Mouse (Mus musculus) cerebellum, adult (tissue): Measurements from ENCODE around the gene D430041D05Rik.

Experiments
- ATAC-seq: cut with Nextera tagmentation; 2 replicates; pipeline ENCODE4 v1.9.2; 2017; ENCODE audit warnings: mild to moderate bottlenecking, moderate library complexity, mixed read lengths; ENCODE audit not compliant: insufficient number of reproducible peaks, low FRiP score, low TSS enrichment

D430041D05Rik gene

GRCm38 (mm10) chr2:104409851-104410821, 677 bp downstream of the D430041D05Rik start:
- peak; percentile 60 for ATAC-seq

- no peak for ATAC-seq
Observed at GRCm38 (mm10) chr2:104408351-104408750, 2.5 kb downstream of the D430041D05Rik start.

- ATAC-seq: no peak
Observed at GRCm38 (mm10) chr2:104407913-104408312, 2.9 kb downstream of the D430041D05Rik start.

- ATAC-seq: no peak
Observed at GRCm38 (mm10) chr2:104404036-104404435, 6.8 kb downstream of the D430041D05Rik start.

- ATAC-seq: no peak
Observed at GRCm38 (mm10) chr2:104398651-104399290, 12.0 kb downstream of the D430041D05Rik start.

GRCm38 (mm10) chr2:104395961-104396360, 14.9 kb downstream of the D430041D05Rik start:
- no peak for ATAC-seq

GRCm38 (mm10) chr2:104394769-104395168, 16.0 kb downstream of the D430041D05Rik start:
- ATAC-seq: no peak

- ATAC-seq: no peak
Observed at GRCm38 (mm10) chr2:104392700-104393312, 18.0 kb downstream of the D430041D05Rik start.

- peak; percentile 56 for ATAC-seq
Observed at GRCm38 (mm10) chr2:104389231-104389630, 21.6 kb downstream of the D430041D05Rik start.

- no peak for ATAC-seq
Observed at GRCm38 (mm10) chr2:104385941-104386340, 24.9 kb downstream of the D430041D05Rik start.

- no peak for ATAC-seq
Observed at GRCm38 (mm10) chr2:104383589-104383988, 27.2 kb downstream of the D430041D05Rik start.

- ATAC-seq: no peak
Observed at GRCm38 (mm10) chr2:104382813-104383212, 28.0 kb downstream of the D430041D05Rik start.

- peak; percentile 63; the same call in 1 of the 2 replicates for ATAC-seq
Observed at GRCm38 (mm10) chr2:104379304-104379703, 31.5 kb downstream of the D430041D05Rik start.

- ATAC-seq: 0 out of 2 replicates have a peak, but pooled peaks have one; percentile 17
Observed at GRCm38 (mm10) chr2:104378791-104379190, 32.0 kb downstream of the D430041D05Rik start.

- no peak for ATAC-seq
Observed at GRCm38 (mm10) chr2:104377990-104378389, 32.8 kb downstream of the D430041D05Rik start.

GRCm38 (mm10) chr2:104372156-104372555, 38.7 kb downstream of the D430041D05Rik start:
- ATAC-seq: no peak

GRCm38 (mm10) chr2:104371606-104372130, 39.1 kb downstream of the D430041D05Rik start:
- no peak for ATAC-seq

GRCm38 (mm10) chr2:104367836-104368298, 42.9 kb downstream of the D430041D05Rik start:
- ATAC-seq: peak; percentile 81

GRCm38 (mm10) chr2:104367291-104367690, 43.5 kb downstream of the D430041D05Rik start:
- no peak for ATAC-seq

- ATAC-seq: peak; percentile 23; the same call in 1 of the 2 replicates
Observed at GRCm38 (mm10) chr2:104359305-104359704, 51.5 kb downstream of the D430041D05Rik start.
